Mouse (Mus musculus) cerebellum, adult 11-12 months (tissue): ENCODE results near the gene Csnk2a1.
"Not testable (repeated sequence)": the region's sequence is repeated elsewhere in the genome, so short reads cannot be mapped to it uniquely, and the experiment has no call there.

ENCODE experiments used
- DNase-seq: peaks from one replicate; pipeline ENCODE4 v3.0.0; 2022

Gene Csnk2a1

DNA sequence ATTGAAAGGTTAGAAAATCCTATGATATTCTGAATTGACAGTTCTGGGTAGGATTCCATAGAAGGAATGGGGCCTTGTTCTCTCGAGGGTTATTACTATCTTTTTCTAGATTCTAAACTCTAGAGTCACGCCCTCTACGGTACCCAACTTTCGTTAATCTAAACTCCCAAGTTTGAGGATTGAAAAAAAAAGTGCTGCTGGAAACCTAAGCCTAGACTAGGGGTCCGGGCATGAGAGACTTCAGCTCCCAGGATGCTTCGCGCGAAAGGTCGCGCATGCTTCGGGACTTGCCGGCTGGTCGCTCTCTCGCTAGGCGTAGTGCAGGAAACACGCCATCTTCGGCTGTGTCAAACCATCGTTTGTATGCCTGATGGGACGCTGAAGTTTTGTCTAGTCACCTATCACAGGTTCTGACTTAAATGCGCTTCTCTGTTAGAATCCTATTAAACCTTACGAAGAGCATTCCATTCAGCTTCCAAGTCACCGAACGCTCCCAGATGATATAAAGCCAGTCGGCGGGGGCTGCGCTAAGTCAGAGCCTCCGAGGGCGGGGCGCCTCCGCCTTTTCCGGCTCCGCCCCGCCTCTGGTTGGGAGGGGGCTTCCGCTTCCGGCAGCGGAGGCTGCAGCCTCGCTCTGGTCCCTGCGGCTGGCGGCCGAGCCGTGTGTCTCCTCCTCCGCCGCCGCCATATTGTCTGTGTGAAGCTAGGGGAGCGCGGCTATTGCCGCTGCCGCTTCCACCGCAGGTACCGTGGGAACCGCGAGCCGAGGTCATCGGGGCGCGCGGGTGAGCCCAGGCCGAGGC, at the start of gene Csnk2a1:
Gene Csnk2a1 (plus strand): TSS at position 592 of the 803 bp plus-strand sequence.
- DNase-seq = peak; percentile 91

DNA sequence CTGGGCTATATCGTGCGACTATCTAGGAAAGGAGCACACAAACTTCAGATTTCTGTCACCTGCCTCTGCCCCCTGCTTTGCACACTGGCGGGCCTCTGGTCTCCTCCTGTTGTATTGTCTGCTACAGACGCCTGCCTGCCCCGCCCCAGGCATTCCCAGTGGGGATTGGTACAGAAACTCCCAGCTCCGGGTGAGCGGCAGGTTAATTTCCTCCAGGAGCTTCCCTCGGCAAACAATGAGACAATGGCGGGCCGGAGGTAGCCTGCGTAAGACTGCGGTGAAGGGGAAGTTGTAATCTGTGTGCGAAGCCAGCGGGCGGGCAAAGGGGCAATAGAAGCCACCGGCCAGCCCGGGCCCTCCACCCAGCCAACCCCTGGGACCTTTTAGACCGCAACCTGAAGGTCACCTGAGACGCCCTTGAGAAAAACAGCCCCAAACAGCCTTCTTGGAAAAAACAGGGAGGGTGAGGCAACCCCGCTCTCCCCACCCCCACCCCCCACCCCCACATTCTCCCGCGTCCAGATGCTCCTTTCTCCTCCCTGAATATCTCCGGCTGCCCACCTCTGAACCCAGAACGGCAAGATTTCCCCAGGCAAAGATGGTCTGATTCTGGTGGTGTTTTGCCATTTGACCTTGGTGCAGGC, 49.4 kb upstream of the Csnk2a1 start:
- no peak for DNase-seq

DNA sequence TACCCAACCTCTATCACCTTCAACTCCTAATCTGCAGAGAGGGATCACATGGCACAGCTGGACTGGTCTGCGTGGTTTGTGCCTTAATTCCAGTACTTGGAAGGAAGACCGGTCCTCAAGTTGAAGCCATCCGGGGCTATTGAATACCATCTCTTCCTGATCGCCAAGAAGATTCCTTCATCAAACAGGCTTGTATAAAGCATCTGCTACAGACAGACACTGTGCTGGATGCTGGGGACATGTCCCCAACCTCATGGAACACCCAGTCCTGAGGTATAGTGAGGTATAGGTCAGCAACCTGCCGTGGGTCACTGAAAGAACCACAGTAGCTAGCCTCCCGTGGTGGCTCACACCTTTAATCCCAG, 48.9 kb upstream of the Csnk2a1 start:
- no peak for DNase-seq

DNA sequence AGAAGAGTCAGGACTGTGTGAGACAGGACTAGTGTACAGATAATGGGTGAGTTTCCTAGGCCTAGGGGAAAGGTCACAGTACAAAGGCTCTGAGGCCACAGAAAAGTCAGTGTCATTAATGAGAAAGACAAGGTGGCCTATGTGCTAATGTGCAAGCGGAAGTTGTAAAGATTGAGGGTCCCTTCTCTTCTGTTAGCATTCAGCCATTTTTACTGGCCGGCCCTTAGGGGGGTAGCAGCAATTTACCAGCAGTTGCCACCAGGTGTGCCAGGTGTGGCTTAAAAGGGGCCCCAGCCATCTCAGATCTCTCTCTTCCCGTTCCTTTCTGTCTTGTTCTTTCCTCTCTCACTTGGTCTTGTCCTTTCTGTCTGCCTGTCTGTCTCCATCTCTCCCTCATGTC, 48.3 kb upstream of the Csnk2a1 start:
- no peak for DNase-seq

DNA sequence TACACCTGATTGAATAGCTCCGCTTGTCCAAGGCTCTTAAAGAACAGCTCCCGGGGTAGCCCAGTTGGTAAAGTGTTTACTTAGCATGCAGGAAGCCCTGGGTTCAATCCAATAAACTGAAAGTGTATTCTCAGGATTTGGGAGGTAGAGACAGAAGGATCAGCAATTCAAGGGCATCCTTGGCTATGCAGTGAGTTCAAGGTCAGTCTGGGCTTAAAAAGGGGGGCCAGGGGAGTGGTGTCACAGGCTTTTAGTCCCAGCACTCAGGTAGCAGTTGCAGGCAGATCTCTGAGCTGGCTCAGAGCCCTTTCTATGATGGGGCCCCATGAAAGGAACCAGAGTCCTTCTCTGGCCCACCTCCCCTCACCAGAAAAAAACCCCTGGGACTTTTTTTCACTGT, 47.3 kb upstream of the Csnk2a1 start:
- DNase-seq = no peak

DNA sequence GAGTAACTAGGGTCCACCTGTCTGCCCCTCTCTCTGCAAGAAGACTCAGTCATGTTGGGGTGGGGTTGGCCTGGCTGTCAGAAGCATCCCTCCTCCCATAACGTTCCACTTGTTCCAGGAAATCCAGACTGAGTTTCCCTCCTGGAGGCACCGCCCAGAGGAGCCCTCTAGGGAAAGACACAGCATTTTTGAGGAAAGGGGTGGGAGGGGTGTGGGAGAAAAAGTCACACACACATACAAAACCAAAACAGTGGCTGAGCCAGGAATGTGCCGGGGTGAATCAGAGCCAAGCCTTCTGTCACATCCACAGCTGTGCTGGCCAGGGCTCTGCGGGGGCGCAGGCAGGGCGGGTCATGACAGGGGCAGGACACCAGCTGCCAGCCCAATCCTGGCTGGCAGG, 46.3 kb upstream of the Csnk2a1 start:
- no peak for DNase-seq

DNA sequence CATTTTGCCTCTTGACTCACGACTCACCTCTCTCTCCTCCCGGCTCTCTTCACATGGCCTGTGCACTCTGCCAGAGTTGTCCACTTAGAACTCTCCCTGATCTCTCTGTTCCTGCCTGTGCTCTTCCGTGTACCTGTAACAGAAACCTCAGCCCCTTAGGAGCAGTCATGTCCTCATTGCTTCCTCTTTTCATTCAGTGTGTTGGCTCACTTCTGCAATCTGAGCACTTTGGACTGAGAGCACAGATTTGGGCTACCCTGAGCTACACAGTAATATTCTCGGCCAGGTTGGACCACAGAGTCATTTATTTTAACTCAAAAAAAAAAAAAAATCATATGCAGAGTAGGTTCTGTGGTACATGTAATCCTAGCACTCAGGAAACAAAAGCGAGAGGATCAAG, 39.5 kb upstream of the Csnk2a1 start:
- no peak for DNase-seq

DNA sequence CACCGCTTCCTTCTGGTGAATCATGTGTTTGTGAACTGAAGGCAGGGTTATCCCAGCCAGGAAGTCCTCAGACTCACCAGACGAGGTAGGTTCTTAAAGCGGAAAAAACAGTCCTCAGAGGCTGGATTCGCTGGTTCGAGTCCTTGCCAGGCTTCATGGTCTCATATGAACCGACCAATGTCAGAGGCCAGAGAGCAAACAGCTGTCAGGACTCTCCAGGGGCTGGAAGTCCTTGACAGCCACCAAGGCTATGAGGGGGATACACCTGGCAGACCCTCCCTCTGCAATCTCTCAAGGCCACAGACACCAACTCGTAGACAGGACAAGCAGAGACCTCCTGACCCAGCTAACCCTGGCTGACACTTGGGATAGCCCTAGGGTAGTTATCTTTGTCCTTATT, 37.4 kb upstream of the Csnk2a1 start:
- DNase-seq = no peak

DNA sequence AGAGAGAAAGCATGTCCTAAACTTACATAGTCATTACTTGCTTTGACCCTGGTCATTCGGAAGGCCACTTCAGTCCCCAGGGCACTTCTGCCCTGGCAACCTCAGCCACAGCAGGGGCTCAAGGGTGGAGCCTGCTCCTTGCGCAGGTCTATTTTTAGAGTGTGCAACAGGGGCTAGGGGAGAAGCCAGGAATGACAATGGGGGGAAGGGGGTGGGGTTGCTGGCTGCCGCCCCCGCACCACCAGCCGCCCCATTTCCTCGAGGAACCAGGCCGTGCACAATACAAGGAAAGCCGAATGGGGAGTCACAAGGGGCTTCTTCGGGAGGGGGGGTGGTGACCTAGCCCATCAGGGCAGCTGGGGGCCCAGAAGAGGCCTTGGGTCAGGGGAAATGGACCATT, 37.0 kb upstream of the Csnk2a1 start:
- DNase-seq = no peak

DNA sequence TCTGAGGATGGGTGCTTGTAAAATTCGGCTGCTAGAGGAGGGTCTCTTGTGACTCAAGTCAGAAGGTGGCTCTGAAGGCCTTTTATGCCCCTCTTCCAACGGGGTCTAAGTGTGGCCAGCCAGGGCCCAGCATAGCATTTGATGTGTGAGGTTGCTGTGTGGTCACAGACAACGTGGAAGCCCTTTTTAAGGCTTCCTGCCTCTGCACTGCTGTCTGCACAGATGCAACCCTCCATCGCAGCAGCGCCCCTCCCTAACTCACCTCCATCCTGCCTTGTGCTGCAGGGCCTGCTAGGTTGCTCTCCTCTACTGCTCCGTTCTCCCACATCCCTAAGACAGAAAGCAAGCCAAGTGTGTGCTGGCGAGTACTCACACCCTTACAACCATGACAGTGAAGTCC, 36.5 kb upstream of the Csnk2a1 start:
- DNase-seq = no peak

DNA sequence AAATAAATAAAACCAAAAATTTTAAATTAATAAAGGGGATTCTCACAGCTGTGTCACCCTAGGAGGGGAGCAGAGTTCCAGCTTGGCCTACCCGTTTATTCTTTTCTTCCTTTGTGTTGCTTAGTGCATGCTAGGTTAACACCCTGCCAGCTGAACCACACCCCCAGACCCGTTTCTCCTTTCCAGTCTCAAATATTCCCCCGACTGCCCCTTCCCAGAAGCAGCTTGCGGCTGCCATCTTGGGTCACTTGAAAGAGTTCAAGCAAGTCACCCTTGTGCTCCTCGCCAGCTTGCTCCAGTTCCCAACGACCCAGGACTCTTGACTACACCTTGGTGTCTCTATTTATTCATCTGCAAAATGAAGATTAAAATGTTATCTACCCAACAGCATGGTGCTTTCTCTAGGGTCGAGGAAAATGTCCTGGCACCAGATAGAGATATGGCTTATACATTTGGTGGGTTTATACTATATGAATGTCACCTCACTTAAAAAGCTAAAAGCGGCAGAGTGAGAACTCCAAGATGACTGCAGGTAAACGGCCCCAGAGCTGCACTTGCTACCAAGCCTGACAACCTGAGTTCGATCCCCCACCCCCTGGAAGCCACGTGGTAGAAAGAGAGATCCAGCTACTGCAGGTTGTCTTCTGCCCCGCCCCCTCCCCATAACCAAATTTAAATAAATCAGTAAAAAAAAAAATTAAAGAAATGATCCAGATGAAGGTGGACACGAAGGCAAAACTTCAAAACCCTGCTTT, 33.9 kb upstream of the Csnk2a1 start:
- DNase-seq = no peak

DNA sequence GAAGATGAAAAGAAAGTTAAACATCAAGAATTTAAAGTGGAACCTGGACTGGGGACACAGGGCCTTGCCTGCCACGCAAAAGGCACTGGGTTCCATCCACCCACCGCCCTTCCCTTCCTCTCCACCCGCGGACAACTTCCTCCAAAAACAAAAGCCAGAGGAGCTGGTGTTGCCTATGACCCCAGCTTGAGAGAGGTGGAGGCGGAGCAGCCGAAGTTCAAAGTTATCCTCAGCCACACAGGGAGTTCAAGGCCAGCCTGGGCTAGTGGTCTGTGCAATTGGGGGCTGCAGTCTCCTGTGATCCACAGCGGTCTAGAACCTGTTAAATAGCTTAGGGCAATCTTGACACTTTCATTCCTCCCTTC, 33.3 kb upstream of the Csnk2a1 start:
- DNase-seq = no peak

DNA sequence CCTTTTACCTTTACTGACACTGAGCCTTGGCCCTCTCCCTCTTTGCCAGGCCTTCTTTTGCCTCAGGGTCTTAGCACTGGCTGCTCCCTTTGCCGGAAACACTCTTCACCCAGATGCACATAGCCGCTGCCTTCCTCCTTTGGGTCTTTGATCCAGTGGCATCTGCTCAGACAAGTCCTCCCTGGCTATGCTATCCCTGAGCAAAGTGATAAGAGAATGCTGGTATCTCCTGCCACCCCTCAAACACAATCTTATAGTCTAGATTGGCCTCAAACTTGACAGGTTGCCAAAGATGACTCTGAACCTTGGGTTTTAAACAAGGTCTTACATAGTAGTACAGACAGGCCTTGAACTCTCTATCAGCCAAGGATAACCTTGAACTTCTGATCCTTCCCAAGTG, 32.1 kb upstream of the Csnk2a1 start:
- DNase-seq = no peak

DNA sequence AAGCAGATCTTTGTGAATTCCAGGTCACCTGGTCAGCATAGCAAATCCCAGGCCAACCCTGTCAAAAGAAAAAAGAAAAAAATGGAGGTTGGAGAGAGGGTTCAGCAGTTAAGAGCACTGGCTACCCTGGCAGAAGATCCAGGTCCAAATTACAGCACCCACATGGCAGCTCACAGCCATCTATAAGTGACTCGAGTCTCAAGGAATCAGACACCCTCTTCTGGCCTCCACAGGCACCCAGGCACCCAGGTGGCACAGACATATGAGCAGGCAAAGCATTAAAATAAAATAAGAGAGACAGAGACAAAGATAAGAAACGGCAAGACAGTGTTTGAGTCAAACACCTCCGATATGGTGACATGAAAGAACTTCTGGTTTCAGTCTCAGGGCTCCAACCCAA, 29.7 kb upstream of the Csnk2a1 start:
- DNase-seq = no peak

DNA sequence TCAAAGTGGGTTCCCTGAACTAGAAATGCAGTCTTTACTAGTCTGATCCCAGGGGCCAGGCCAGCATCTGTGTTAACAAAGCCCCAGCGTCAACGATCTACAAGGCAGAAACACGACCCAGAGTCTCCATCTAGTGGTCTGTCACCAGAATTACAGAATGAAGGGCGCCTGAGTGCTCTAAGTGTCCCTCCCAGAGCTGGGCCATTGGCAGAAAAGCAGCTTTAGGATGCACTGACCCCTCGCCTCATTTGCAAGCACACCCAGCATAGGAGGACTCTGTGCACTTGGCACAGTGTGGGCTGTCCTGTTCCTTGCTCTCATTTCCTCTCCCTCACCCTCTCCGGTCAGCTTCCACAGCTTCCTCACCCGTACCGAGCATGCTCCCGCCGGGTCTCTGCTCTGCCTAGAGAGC, 29.3 kb upstream of the Csnk2a1 start:
- peak; percentile 61 for DNase-seq

DNA sequence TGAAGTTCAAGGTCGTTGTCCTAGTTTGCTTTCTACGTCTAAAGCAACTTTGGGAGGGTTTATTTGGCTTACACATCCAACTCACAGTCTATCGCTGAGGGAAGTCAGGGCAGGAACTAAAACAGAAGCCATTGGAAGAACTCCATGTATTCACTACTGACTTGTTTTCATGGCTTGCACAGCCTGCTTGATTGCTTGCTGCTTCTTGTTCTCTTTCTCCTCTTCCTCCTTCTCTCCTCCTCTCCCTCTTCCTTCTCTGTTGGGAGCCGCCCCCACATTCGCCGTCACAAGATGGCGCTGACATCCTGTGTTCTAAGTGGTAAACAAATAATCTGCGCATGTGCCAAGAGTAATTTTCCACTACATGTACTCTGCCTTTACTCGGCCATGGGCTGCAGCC, 20.5 kb upstream of the Csnk2a1 start:
- not testable (repeated sequence) for DNase-seq

DNA sequence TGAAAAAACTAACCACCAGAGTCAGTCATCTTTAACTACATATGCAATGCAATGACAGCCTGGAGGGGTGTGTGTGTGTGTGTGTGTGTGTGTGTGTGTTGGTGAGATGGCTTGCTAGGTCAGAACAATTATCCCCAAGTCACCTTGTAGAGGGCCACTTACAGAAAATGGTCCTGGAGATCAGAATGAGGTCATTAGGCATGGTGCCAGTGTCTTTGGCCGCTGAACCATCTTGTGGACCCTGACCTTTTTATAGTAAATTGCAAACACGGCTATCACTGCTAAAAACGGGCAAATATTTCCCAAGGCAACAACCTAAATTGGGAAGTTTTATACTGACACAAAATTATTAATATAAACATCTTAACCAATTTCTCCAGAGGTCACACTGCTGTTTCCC, 14.8 kb upstream of the Csnk2a1 start:
- DNase-seq = no peak

DNA sequence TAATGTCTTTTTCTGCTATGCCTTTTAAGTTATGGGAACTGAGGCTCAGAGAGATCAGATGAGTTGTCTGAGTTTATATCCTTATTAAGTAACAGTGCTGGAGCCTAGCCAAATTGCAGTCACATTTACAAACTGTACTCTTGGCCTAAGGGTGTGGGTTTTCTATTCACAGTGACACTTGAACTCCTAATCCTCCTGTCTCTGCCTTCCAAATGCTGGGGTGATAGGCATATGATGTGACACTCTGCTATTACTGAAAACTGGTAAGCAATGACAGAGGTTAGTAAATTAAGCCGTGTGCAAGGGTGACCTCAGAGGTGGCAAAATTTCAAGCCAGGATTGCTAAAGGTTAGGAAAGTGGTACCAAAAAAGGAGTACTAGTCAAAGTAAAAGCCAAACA, 9.7 kb upstream of the Csnk2a1 start:
- no peak for DNase-seq

DNA sequence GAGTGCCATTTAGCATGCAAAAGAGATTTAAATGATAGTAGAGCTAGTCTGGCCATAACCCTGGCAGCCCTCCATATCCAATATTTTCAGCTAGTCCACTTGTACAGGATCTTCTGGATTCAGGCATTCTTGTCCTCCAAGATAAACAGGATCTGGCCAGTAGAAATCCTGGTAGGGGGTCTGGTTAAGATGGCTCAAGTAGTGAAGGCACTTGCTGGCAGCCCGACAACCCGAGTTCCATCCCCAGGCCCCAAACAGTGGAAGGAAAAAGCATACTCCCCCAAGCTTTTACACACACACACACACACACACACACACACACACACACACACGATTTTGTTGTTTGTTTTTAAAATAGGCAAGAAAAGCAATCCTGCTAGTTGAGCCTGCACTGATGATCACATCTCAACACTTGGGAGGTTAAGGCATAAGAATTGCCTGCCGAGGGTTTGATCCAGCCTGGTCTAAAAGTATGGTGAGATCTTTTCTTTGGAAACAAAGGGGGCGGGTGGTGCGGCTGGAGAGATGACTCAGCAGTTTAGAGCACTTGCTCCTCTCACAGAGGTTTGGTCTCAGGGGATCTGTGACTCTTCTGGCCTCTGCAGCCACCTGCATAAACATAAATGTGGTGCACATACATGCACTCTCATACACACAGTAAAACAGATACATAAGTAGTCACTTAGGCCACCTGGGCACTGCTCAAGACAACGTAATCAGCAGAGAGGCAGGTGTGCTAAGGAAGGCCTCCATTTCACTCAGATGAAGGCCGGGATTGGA, 2.9 kb upstream of the Csnk2a1 start:
- no peak for DNase-seq

DNA sequence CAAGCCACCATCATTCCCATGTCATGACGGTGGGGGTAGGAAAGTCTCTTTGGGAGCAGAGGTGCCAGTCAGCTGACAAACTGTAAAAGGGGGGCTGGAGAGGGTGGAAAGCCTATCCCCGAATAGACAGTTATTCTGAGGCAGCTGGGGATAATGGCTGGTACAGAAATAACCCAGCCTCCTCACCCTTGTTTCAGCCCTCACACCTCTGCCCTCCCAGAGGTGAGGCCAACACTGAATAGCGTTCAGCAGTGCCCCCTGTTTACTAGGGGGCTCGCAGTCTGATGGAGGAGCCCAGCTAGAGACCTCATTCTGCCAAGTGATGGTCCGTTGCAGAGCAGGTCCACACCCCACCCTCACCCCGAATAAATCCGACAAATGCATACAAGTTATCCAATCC, 1.1 kb upstream of the Csnk2a1 start:
- peak; percentile 41 for DNase-seq

DNA sequence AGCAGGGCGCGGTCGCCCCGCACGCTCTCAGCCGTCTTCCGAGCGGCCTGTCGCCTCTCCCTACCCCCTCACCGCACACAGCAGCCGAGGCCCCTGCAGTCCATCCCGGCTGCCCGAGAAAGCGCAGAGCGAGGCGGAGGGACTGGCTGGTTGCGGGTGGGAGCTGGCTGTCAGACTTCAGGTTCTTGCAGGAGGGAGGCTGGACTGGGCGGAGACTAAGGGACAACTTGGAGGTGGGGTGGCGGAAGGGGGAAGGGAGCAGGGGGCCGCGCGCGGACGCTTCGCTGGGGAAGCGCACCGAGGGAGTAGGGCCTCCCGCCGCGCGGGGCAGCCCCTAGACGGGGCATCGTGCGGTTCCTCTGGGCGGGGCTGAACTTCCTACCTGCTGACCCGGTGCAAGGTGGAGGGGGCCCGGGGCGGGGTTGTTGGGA, 427 bp downstream of the Csnk2a1 start:
- DNase-seq = peak; percentile 78

DNA sequence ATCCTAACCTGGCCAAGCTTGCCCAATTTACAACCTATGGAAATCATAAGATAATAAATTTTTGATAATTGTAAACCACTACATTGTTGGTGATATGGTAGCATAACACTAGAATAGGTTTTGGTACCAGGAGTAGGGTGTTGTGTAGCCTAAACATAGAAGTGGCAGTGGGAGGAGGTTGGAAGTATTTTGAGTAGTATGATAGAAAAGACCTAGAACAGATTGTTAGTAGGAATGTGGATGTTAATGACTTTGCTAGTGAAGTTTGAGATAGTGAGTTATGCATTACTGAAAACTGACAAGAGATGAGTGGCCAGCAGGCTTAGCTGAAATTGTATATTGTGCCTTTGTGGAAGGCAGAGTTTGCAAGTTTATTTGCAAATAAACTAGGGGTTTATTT, 3.4 kb downstream of the Csnk2a1 start:
- no peak for DNase-seq

DNA sequence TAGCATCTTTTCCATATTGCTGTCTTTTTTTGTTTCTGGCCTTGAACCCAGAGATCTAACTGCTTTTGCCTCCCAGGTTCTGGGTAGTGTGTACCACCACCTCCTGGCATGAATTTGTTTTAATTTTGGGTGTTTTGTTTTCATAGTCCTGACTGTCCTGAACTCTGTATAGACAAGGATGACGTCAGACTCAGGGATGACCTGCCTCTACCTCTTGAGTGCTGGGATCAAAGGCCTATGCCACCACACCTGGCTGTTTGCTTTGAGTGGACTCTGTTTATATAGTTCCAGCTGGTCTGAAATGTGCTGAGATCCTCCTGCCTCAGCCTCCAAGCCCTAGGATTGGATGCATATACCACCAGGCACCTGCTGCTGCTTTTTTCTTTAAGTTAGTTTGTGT, 11.3 kb downstream of the Csnk2a1 start:
- no peak for DNase-seq
